Mouse (Mus musculus) heart, postnatal 36 days (tissue): Measurements from ENCODE around the gene Adam19. TPM values are rescaled to one million over a fixed set of nuclear protein-coding genes. Genes with fewer than 3 reads are reported as not detected.
"Not testable (repeated sequence)": the region's sequence is repeated elsewhere in the genome, so short reads cannot be mapped to it uniquely, and the experiment has no call there.

Source experiments
- DNase-seq, 2 experiments: peaks; one replicate each; pipeline ENCODE4 v3.0.0; 2021 to 2022
- intact Hi-C: fragments of 180-260 bp; cut with DNase I; formaldehyde crosslinking; loops from one replicate; pipeline ENCODE4 v1.15.1; 2025
- total RNA-seq, 2 experiments: library from RNA; stranded (reverse); gene quantifications; 2 replicates each; pipeline ENCODE4 v1.2.3; 2021

Adam19 gene
- total RNA-seq: 10 to 100 TPM; 21.2 to 49.2 TPM

DNA sequence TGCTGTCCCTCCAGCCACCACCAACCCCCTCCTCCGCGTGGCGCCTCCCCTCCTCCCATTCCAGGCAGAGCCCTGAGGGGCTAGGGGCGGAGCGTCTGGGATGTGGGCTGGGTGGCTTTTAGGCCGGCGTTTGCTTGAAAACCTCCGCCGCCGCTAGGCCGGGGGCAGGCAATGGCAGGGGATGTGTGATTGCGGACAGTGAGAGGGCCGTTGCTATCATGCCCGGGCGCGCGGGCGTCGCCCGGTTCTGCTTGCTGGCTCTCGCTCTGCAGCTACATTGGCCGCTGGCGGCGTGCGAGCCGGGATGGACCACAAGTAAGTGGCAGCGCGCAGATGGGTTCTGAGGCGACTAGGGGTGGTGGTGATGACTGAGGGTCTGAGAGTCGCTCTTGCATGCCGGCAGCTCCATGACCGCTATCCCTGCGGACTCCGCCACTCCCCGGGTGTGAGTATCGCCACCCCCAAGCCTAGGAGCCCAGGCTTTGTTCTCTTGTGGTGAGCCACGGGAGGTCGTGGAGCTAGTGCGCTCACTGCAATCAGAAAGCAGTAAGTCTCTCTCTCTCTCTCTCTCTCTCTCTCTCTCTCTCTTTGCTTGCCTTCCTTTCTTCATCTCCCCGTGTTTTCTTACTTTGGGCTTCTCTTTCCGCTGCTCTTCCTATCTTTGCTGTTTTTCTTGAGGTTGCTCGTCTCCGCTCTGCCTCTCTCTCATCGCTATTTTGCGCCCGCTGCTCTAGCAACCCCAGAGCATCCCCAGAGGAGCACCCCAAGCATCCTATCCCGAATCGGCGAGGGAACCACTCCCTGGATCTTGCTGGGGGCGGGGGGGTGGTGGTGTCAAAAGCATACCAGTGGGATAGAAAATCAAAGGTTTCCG, at the start of gene Adam19:
Adam19 (plus strand) TSS at position 97 of the 874 bp plus-strand sequence.
- intact Hi-C loops: loop anchor here (2.0 kb wide), 1 partner anchor 15 kb away; no protein-coding TSS in a partner anchor
- peak; percentile 77 to 86 for DNase-seq

- intact Hi-C loops: loop anchor here (2.0 to 5.0 kb wide), 2 partner anchors 36 to 199 kb away; partner anchors contain the start of gene Gm12166
- peak; percentile 73 to 83 for DNase-seq
Measured at GRCm38 (mm10) chr11:46016061-46016460, 39.7 kb upstream of the Adam19 start.

DNA sequence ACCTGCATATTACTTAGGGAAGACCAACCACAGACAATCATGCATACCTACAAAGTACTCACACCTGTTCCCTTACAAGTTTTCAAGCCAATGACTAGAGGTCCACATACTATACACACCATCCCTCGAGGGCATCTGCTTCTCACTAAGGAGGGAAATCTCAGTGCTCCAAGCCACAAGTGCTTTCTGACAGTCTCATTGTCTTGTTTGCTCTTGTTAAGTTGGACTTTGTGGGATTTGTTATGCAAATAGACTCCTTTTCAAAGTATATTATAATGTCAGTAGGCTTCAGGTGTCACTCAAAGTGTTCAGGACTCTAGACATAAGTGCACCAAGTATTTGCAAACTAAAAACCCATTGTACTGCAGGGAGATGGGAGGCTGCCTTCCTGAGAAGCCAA, 35.5 kb upstream of the Adam19 start:
- no peak for DNase-seq
- intact Hi-C loops: no loop called here

DNA sequence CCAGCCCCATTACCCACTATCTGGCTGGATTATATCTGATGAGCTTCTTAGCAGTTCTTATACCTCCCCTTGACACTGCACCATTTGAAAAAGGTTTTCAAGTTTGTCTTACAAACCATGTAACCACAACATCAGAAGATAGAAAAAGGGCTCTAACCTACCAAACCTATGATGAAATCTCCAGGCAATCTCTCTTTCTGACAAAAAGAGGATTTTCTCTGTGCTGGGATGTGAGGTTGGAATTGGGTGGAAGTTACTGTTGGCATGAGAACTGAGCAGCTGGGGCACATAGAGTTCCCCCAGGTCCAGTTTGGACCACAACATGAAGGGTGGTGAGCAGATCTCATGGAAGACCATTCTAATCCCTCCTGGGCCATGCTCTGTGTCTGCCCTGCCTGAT, 33.9 kb upstream of the Adam19 start:
- DNase-seq: no peak
- intact Hi-C loops: no loop called here

GRCm38 (mm10) chr11:46022983-46023382, 32.8 kb upstream of the Adam19 start:
- intact Hi-C loops: no loop called here
- DNase-seq: no peak

DNA sequence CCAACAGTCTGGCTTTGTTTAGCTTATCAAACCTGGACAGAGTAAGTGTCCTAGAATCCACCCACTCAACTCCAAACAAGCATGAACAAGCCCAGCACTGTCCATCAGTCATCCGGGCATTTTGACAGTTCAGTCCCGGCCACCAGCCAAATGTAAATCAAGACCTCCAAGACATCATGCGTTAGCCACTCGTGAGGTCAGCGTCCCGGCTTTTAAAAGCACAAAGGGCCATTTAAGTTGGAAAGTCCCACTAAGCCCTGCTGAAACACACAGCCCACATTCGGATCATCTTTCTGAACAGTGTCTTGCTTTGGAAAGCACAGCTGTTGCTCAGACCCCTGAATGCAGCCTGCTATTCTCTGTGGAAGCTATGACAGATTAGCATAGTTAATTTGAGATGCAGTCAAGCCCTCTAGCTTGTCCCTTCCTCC, 29.8 kb upstream of the Adam19 start:
- intact Hi-C loops: no loop called here
- DNase-seq: no peak

GRCm38 (mm10) chr11:46027952-46028814, 27.6 kb upstream of the Adam19 start:
- DNase-seq: no peak
- intact Hi-C loops: no loop called here

- intact Hi-C loops: no loop called here
- DNase-seq: no peak
Measured at GRCm38 (mm10) chr11:46029485-46029884, 26.3 kb upstream of the Adam19 start.

- DNase-seq: no peak
- intact Hi-C loops: no loop called here
Measured at GRCm38 (mm10) chr11:46030026-46030425, 25.8 kb upstream of the Adam19 start.

DNA sequence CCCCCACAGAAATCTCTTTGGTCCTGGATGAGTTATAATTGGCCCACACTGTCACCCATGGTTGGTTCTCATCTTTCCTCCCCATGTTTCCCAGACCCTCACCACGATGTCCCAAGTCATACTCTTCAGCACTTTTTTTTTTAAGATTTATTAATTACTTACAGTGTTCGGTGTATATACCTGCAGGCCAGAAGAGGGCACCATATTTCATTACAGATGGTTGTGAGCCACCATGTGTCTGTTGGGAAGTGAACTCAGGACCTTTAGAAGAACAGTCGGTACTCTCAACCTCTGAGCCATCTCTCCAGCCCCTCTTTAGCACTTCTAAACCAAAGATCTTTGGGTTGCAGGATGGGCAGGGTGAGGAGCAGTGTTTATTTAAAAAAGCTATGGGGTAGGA, 24.3 kb upstream of the Adam19 start:
- intact Hi-C loops: no loop called here
- no peak for DNase-seq

DNA sequence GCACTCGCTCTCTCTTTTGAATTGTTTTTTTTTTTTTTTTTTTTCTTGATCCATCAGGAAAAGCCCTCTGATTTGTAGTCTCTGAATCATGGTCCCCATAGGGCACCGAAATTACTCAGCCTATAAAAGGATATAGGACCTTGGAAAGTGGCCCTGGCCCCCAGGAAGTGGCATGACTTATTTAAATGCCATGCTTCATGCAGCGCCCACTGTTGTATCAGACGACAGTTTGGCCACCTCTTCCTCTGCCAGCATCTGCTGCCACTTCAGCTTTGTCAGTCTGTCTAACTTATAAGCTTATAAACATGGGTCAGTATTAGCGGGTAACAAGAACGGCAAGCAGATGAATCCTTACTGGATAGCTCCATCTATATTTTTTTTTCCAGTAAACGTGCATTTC, 22.8 kb upstream of the Adam19 start:
- DNase-seq: no peak
- intact Hi-C loops: no loop called here

DNA sequence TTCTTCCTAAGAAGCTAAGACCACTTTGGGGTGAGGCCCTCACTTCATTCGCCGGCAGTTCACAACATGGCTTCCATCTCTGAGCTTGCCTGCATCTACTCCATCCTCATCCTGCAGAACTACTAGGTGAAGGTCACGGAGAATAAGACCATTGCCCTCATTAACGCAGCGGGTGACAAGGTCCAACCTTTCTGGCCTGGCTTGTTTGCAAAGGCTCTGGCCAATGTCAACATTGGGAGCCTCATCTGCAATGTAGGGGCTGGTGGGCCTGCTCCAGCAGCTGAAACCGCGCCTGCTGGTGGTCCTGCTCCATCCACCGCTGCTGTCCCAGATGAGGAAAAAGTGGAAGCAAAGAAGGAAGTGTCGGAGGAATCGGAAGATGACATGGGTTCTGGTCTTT, 19.4 kb upstream of the Adam19 start:
- DNase-seq: no peak

DNA sequence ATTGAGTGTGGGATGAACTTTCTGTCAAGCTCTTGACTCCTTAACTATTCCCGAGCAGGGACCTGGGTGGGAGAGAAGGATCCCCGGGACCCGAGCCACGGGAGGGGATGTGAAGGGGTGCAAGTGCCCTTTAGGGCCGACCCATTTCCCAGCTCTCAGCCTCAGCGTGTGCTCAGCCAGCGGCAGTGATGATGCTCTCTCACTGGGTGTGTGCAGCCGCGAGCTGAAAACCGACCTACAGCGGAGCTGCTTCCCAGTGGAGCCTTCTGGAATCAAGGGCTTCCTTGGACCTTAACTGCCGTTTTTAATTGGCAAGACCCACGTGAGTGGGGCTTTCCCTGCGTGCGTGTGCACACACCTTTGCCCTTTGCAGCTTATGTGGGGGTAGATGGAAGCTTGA, 16.9 kb upstream of the Adam19 start:
- DNase-seq: no peak
- intact Hi-C loops: no loop called here

More for the DNA sequence above, 19.4 kb upstream of the Adam19 start:
- intact Hi-C loops: no loop called here

DNA sequence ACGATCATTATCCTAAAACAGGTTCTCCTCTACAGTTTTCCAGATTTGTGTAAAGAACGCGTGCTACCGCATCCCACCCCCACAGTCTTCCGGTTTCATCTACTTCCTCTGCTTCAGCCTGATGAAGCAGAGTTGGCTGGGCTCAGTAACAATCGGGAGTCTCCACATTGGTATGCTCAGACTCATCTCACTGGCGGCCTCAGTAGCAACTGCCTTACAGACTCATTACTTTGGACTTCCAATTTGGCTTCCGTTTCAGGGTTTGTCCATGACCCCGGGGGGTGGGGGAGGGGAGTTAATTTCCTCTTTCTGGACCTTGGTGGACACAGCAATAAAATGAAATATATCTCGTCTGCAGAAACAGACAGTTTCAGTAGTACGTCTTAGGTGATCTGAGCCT, 16.5 kb upstream of the Adam19 start:
- intact Hi-C loops: no loop called here
- DNase-seq: peak in 1 of 2 experiments; percentile 36

DNA sequence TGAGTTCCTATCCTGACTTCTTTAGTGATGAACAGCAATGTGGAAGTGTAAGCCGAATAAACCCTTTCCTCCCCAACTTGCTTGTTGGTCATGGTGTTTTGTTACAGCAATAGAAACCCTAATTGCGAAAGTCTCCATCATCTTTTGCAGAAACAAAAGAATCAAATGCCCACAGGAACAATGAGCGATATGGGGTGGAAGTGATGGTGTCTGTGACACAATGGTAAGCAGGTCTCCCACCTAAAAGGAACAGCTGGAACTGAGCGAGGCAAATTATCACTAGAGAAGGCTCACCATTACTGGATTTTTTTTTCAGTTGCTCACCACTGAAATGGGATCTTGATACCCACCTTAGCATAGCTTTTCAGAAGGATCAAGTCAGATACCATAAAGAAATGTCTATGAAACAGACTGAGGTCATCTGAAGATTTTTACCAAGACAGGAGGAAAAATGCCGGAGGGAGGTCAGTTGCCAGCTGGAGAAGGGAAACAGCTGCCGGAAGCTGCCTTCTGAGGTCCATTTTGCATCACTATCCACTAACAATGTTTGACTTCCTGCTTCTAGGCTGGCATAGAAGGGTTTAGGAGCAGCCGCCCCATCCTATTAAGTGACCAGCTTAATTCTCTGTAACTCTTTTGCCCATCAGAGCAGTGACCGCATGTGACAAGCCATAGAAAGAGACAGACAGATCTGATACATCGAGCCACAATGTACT, 14.8 kb upstream of the Adam19 start:
- intact Hi-C loops: no loop called here
- DNase-seq: no peak

DNA sequence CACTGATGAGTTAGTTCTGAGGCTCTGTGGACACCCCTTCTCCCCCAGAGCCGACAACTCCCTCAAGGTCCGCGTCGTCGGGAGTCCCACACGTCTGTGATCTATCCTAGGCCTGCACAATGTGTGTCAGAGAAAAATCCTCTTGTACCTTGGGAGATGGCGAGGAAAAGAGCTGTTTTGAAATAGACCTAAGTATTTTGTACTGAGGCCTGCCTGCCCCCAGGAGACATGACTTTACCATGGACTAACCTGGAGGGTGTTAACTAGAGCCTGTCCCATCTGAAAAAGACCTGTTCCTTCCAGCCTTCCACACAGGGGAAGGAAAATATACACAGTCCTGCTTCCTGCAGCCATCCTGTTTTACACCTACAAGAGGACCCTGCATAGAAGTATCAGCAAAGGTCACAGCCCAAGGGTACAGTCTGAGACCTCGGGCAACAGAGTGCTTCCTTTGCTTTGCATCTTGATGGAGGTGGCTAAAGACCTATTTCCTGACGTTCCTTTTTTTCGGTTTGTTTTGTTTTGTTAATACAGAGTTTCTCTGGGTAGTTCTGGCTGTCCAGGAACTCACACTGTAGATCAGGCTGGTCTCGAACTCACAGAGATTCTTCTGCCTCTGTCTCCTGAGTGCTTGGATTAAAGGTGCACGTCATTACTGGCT, 14.1 kb upstream of the Adam19 start:
- no peak for DNase-seq
- intact Hi-C loops: no loop called here

DNA sequence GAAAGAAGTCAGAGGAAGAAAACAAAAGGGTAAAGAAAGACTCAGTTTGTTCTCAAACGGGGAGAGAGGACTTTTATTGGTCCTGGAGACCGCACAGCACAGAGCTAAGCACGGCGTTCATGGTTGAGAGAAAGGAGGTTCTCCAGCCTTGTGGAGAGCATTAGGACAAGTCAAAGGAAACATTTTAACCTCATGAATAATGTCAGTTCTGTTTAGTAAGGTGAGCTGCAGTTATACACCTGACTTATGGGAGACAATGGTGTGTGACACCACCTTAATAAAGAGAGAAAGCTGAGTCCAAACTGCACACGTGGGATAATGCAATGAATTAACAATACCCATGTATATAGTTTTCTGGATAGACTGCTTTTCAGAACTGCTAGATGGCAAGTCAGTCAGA, 11.0 kb upstream of the Adam19 start:
- DNase-seq: no peak
- intact Hi-C loops: no loop called here

DNA sequence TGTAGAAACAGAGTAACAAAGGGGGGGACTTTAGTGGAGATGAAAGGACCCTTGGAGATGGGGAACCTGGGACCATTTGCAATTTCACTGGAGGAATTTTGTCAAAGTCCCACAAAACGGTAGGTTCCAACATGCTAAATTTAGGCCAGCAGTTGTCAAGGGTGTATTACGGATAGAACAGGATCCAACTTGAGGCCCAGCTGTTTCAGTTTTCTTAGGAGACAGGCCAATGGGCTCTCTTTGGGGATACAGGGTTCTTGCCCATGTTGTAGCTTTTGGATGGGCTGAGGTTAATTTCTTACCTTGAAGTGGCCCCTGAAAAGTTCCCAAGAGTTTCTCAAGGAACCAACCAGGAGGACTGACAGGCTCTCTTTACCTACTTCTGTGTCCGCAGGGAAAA, 8.5 kb upstream of the Adam19 start:
- no peak for DNase-seq
- intact Hi-C loops: no loop called here

GRCm38 (mm10) chr11:46052105-46052659, 3.6 kb upstream of the Adam19 start, which contains the start of gene Gm12166:
TSS of gene Gm12166 (minus strand) at chr11:46052321.
- intact Hi-C loops: loop anchor here (1.0 to 5.0 kb wide), 3 partner anchors 35 to 163 kb away; no protein-coding TSS in a partner anchor
- DNase-seq: peak; percentile 77 to 80

GRCm38 (mm10) chr11:46053457-46053856, 2.3 kb upstream of the Adam19 start:
- DNase-seq: not testable (repeated sequence)
- intact Hi-C loops: loop anchor here (5.0 kb wide), 1 partner anchor 36 kb away; no protein-coding TSS in a partner anchor
